Mouse (Mus musculus) hindbrain, postnatal 0 days (tissue): ENCODE data around the gene Mtmr12. TPM values are rescaled to one million over a fixed set of nuclear protein-coding genes. Genes with fewer than 3 reads are reported as not detected.

Experiments used
- ATAC-seq: fragments of 200-750 bp; cut with Nextera tagmentation; 2 replicates; pipeline ENCODE4 v1.8.0; 2017; ENCODE audit warnings: mild to moderate bottlenecking, moderate TSS enrichment, moderate library complexity
- DNase-seq: peaks from one replicate; pipeline ENCODE4 v3.0.0-alpha.2; 2015; ENCODE audit warnings: low spot score
- H3K27ac ChIP-seq: fragments of 300-500 bp; sonication (generic); 2 replicates; pipeline ENCODE4 v1.5.1; 2014; ENCODE audit warnings: mild to moderate bottlenecking
- H3K27me3 ChIP-seq: fragments of 300-500 bp; sonication (generic); 2 replicates; pipeline ENCODE4 v1.6.1; 2014; ENCODE audit warnings: low read length, mixed read lengths; ENCODE audit not compliant: insufficient read depth
- H3K36me3 ChIP-seq: fragments of 300-500 bp; sonication (generic); 2 replicates; pipeline ENCODE4 v1.6.1; 2014; ENCODE audit warnings: low read length, mixed read lengths; ENCODE audit not compliant: insufficient read depth
- H3K4me1 ChIP-seq: fragments of 300-500 bp; sonication (generic); 2 replicates; pipeline ENCODE4 v1.6.1; 2014; ENCODE audit warnings: antibody characterized with exemption, low read length, mixed read lengths; ENCODE audit not compliant: insufficient read depth
- H3K4me2 ChIP-seq: fragments of 300-500 bp; sonication (generic); 2 replicates; pipeline ENCODE4 v1.6.1; 2014; ENCODE audit warnings: low read depth, mild to moderate bottlenecking, low read length, moderate library complexity, mixed read lengths
- H3K4me3 ChIP-seq: fragments of 300-500 bp; sonication (generic); 2 replicates; pipeline ENCODE4 v1.5.1; 2014; ENCODE audit warnings: low read length
- H3K9ac ChIP-seq: fragments of 300-500 bp; sonication (generic); replicated peaks from 2 replicates; pipeline ENCODE4 v1.6.1; 2014; ENCODE audit warnings: mild to moderate bottlenecking, low read length, moderate library complexity, mixed read lengths
- H3K9me3 ChIP-seq: fragments of 300-500 bp; sonication (generic); 2 replicates; pipeline ENCODE4 v1.6.1; 2016; ENCODE audit warnings: low read length, mixed read lengths
- CTCF ChIP-seq: IDR thresholded peaks from 2 replicates; pipeline ENCODE4 v1.5.1; 2016; ENCODE audit warnings: antibody characterized with exemption, control low read depth, low read depth
- WGBS: fragments of 180-500 bp; shearing (Covaris S2); extraction: QIAGEN DNeasy Blood & Tissue Kit; methylation state at CpG from one replicate; pipeline ENCODE4 v1.1.7; 2014; 5-methylcytosine and 5-hydroxymethylcytosine counted together
- polyA plus RNA-seq: library from polyadenylated mRNA; unstranded; fragments of >200 nt; fragmentation: Nextera tagmentation; extraction: Ambion mirVana; gene quantifications from 2 replicates; pipeline ENCODE4 v1.2.1, GENCODE M21; 2015
- total RNA-seq: library from RNA; depleted of rRNA; stranded (reverse); fragments of >200 nt; gene quantifications from 2 replicates; pipeline ENCODE4 v1.2.3, GENCODE M21; 2014

The Mtmr12 gene
- total and polyA plus RNA-seq, 2 experiments from 2014 or later = 5.7 to 12.6 TPM

GRCm38 (mm10) chr15:12245580-12246359 lies 40.9 kb downstream of the Mtmr12 start:
- Histone ChIP-seq H3K9me3 (no peaks in the 10 kb centered on the region), H3K27me3 (no peaks in the 10 kb centered on the region), H3K4me1 (no peaks in the 10 kb centered on the region), H3K4me3 (no peak overlapping the region), H3K27ac (no peak overlapping the region), H3K4me2 (no peak overlapping the region), H3K36me3 (peaks cover 10% of the 10 kb centered on the region), H3K9ac (no peak overlapping the region)
- no peak for TF ChIP-seq CTCF
- DNase-seq = no peak
- 88% methylated on average over 6 of the region's 6 CpGs for WGBS
- ATAC-seq = no peak

GRCm38 (mm10) chr15:12246360-12247158 lies 41.7 kb downstream of the Mtmr12 start:
- ATAC-seq = peak; percentile 60; the same call in 1 of the 2 replicates

DNA sequence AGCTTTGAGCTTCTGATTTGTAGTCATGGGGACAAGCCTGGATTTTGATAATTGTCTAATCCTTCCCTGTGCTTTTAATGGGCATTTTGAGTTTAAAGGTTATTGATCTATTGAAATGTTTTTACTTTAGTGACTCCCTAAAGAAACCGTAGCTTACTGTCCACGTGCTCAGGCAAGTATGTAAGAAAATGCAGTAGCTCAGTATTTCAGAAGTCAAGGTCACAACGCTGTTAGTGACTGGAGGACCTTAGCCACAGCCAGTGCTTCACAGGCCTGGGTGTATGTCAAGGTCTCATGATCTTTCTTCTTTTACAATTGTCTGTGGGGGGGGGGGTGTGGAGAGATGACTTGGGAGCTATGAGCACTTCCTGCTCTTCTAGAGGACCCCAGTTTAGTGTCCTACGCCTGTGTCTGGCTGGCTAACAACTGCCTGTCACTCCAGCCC lies 42.4 kb downstream of the Mtmr12 start:
- H3K4me2 ChIP-seq = no peak overlapping the region
- no peak overlapping the region for H3K4me3 ChIP-seq
- no peak overlapping the region for H3K9ac ChIP-seq
- no peak for TF ChIP-seq CTCF
- ATAC-seq (no peak), DNase-seq (no peak)
- 73% methylated on average over 4 of the region's 4 CpGs for WGBS
- H3K27ac ChIP-seq = no peak overlapping the region
- peaks cover 17% of the 10 kb centered on the region for H3K36me3 ChIP-seq
- no peaks in the 10 kb centered on the region for H3K9me3 ChIP-seq
- H3K27me3 ChIP-seq = no peaks in the 10 kb centered on the region
- no peaks in the 10 kb centered on the region for H3K4me1 ChIP-seq

More at GRCm38 (mm10) chr15:12246360-12247158, 41.7 kb downstream of the Mtmr12 start:
- Histone ChIP-seq H3K27me3 (no peaks in the 10 kb centered on the region), H3K9ac (no peak overlapping the region), H3K36me3 (peaks cover 14% of the 10 kb centered on the region), H3K27ac (no peak overlapping the region), H3K9me3 (no peaks in the 10 kb centered on the region), H3K4me2 (no peak overlapping the region), H3K4me3 (no peak overlapping the region), H3K4me1 (no peaks in the 10 kb centered on the region)
- TF ChIP-seq CTCF = no peak
- 68% methylated on average over 11 of the region's 11 CpGs for WGBS
- no peak for DNase-seq

DNA sequence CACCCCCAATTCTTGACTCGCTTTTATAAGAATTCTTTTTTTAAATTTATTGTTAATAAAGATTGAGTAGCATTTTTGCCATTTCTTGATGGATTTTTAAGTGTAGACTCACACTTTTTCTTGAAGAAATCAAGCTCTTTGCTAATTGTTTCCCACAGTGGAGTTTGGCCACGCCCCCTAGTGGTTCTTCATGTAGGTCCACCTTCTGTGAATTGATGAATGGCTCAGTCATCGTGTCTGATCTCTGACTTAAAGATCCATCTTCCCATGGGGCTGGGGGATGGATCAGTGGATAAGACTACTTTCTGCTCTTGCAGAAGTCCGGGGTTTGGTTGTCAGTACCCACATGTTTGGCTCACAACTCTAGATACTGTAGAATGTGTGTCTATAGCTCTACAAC lies 43.5 kb downstream of the Mtmr12 start:
- 57% methylated on average over 4 of the region's 4 CpGs for WGBS

GRCm38 (mm10) chr15:12250350-12250749 lies 45.5 kb downstream of the Mtmr12 start:
- H3K27me3 ChIP-seq = no peaks in the 10 kb centered on the region
- no peak overlapping the region for H3K9ac ChIP-seq
- ATAC-seq (no peak), DNase-seq (no peak)
- H3K4me1 ChIP-seq = no peaks in the 10 kb centered on the region
- H3K4me3 ChIP-seq = no peak overlapping the region
- no peak for TF ChIP-seq CTCF
- WGBS = 79% methylated on average over 5 of the region's 5 CpGs
- no peak overlapping the region for H3K4me2 ChIP-seq
- H3K27ac ChIP-seq = no peak overlapping the region
- no peaks in the 10 kb centered on the region for H3K9me3 ChIP-seq
- peaks cover 23% of the 10 kb centered on the region for H3K36me3 ChIP-seq

More for the DNA sequence above, 43.5 kb downstream of the Mtmr12 start:
- H3K9ac ChIP-seq = no peak overlapping the region
- H3K27me3 ChIP-seq = no peaks in the 10 kb centered on the region
- H3K9me3 ChIP-seq = no peaks in the 10 kb centered on the region
- H3K4me1 ChIP-seq = no peaks in the 10 kb centered on the region
- H3K36me3 ChIP-seq = peaks cover 17% of the 10 kb centered on the region
- DNase-seq = peak; percentile 48
- TF ChIP-seq CTCF = peak; percentile 65
- no peak overlapping the region for H3K4me2 ChIP-seq
- ATAC-seq = no peak; the same call in 1 of the 2 replicates
- no peak overlapping the region for H3K4me3 ChIP-seq
- no peak overlapping the region for H3K27ac ChIP-seq

GRCm38 (mm10) chr15:12251416-12252140 lies 46.8 kb downstream of the Mtmr12 start:
- ATAC-seq (no peak), DNase-seq (no peak)
- Histone ChIP-seq H3K4me1 (no peaks in the 10 kb centered on the region), H3K4me2 (no peak overlapping the region), H3K4me3 (no peak overlapping the region), H3K27me3 (no peaks in the 10 kb centered on the region), H3K9me3 (no peaks in the 10 kb centered on the region), H3K9ac (no peak overlapping the region), H3K27ac (no peak overlapping the region), H3K36me3 (peaks cover 16% of the 10 kb centered on the region)
- WGBS = 84% methylated on average over 15 of the region's 15 CpGs
- no peak for TF ChIP-seq CTCF
